Mouse (Mus musculus) granulocyte monocyte progenitor cell, adult 5-6 weeks (primary cell): ENCODE measurements around the gene Tent4a. TPM values are rescaled to one million over a fixed set of nuclear protein-coding genes. Genes with fewer than 3 reads are reported as not detected.

Experiments used
- ATAC-seq: replicated peaks from 2 replicates; pipeline ENCODE4 v1.8.0; 2016; ENCODE audit warnings: mild to moderate bottlenecking, moderate TSS enrichment, inconsistent platforms; ENCODE audit not compliant: poor library complexity, severe bottlenecking
- total RNA-seq, 2 experiments: library from RNA; stranded (forward) in 1 of 2; stranded (reverse) in 1 of 2; fragments of 200-712, 200-1000 nt in 1 of 2; fragments of >200 nt in 1 of 2; fragmentation: Nextera tagmentation in 1 of 2; gene quantifications; 2 replicates each; pipeline ENCODE4 v1.2.3; 2014 to 2017

Gene Tent4a
- total RNA-seq, 2 experiments from 2014 or later, result 9.0 to 11.4 TPM

DNA sequence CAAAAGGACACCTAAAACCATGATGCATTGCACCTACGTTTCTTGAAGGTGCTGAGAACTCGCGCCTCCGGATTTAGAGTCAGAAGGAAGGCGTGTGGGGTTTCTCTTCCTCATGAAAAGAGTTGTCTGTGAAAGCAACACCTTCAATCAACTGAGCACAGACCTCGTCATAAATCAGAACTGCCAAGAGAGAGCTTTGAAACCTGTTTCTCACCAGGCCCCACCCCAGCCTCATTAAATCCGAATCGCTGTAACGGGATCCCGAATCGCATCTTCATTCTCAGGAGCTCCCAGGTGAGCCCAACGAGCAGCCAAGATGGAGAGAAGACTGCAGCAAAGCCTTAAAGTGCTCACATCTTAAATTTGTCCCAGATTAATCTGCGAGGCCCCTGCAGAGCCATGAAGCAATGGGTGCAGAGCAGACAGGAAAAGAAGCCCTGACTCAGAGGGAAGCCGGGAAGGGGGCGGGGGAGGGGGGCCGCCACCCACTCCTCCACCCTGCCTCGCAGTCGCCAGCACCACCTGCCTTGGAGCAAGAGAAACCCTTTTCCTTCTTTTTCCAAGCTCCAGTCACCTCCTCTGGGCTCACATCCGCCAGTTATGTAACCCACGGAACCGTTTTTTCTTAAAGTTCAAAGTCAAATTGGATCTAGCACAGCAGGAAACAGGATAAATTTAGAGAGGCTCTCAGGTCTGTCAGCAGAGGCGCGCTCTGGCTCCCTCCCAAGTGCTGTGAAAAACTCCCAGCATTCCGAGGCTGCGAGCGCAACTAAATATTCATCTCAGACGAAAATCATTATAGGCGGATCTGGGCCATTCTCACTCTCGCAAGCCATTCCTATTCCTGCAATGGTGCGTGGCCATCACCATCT lies 52.5 kb downstream of the Tent4a start:
- ATAC-seq, result no peak

DNA sequence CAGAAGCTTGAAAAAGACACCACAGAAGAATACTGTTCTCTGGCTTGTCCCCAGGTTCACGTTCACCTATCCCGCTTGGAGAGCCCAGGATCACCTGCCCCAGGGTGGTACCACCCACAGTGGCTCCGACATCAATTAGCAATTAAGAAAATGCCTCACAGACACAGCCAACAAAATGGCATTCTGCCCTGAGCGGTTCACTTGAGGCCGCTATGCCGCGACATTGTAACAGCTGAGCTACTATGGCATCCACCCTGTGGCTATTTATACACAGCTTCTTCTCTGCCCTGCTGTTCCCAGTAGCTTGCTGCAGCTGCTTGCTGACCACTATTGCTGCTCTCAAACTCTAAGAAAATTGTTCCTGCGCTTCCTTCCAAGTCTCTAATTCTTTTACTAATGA lies 53.4 kb downstream of the Tent4a start:
- ATAC-seq, result no peak

DNA sequence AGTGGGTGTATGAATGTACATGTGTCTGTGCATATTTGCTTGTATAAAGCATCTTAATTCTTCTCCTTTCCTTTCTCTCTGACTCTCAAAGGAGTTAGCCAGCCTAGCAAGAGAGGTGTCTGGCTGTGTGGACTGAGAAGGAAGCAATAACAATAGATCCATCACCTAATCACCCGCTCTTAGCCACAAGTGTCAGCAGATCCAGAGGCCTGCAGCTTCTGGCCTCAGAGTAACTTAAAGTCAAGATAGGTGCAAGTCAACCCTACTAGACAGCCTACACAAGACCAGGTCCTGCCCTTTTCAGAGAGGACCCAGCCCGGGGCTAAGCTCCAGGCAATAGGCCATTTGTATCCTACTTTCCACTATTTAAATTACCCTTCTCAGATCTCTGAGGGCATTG lies 54.5 kb downstream of the Tent4a start:
- ATAC-seq, result no peak

DNA sequence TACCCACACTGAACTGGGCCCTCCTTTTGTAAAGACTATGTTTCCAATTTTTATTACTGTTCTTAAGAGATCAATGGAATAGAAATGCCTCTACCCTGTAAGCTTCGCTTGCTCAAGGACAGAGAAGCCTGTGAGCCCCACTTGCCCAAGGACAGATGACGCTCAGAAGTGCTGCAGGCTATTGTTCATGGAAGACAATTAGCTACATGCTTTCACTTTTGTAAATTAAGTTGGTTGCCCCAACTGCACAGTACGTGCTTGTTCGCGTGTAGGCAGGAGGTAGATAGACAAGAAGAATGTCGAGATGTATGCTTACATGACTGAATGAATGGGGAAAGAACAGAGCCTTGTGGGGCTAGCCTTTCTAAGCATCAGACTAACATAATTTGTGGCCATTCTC lies 55.7 kb downstream of the Tent4a start:
- no peak for ATAC-seq

DNA sequence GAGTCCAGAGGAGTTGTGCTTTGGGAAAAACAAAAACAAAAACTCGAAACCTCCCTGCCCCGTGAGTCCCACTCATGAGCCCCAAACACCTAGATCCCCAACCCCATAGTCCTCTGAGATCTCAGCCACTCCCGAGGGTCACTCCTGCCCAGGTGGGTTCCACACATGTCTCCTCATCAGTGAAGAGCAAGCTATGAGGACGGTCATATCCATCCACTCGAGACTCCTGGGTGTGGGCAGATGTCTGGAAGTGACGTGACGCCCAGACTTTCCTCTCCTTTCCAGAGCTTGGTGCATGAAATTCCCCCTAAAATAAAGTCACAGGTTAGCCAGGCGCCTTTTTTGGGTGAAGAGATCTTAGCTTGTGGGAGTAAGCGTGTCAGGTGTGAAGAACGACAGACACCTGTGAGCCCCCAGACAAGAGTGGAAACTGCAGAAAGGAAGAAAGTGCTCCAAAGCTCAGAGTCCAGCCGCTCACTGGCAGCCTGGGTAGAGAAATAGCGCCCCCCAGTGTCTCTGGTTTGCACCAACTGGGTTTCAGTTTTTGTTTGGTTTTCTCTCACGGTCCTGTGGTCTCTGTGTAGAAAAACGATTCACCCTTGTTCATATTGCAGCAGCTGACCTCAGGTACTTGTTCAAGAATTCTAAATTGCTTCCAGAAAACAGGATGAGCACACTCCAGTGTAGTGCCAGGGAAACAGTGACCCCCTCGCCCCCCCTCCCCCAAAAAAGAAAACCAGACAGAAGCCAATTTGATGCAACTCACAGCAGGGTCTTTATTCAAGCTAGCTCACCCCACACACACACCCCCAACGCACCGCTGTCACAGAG lies 73.6 kb downstream of the Tent4a start:
- no peak for ATAC-seq

DNA sequence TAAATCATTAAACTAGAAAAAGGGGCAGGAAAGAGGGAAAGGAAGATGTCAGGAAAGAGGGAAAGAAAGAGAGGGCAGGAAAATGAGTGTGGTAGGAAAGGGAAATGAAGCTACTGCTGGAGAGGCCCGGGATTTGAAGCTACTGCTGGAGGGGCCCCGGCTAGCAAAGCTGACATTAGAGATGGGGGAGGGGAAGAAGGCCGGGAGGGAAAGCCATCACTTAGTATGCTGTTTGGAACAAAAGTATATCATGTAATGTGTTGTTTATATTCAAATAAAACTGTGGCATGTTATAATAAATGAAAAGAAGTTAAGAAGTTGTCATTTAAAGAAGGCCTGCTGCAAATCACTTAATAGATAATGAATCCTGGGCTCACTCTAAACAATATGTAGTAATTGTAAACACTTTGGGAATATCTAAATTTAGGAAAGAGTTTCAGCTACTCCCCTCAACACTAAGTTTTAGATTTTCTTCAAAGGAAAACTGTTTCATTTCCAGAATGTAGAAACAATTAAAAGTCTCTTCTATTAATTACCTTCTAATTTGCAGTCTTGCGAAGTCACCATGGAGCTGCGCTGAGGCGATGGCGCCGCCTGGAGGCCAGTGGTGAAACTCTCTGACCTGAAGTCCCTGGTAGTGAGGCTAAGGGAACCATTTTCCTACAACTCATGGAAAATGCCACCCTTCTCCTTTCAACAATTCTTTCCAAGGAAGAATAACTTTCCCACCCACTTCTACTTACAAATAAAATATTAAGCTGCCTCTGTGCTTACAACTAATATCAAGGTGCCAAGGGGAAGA lies 74.6 kb downstream of the Tent4a start:
- peak; percentile 68 for ATAC-seq

DNA sequence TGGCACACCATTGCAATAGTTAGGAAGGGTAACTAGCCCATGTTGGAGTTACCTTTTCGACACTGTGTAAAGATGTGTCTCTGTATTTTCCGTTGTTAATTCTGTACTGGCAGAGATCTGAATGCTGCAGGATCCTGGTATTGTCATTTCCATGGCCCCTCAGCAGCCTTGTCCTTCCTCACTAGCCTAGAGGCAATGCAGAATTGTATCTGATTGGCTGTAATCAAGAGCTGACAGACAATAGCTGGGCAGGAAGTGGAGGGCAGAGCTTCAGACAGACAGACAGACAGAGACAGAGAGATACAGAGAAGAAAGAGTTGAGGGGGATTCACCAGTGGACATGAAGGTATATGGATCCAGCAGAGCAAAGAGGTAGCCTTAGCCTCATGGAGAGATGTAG lies 75.5 kb downstream of the Tent4a start:
- ATAC-seq, result no peak

DNA sequence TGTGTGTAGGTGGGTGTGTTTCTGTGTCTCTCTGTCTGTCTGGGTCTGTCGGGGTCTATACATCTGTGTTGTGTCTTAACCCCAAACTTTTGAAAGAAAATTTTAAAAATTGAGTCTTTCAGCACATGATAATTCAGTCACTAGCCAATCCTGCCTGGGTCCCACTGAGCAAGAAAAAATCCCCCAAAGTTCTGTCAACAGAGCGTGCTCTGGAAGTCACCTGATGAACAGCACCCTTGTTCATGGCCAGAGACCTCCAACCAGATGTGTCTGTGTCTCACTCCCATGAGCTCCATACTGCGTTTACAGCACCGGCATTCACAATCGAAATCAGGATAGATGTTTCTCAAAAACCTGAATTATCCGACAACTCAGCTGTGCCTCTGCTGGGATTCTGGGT lies 76.0 kb downstream of the Tent4a start:
- ATAC-seq, result no peak

DNA sequence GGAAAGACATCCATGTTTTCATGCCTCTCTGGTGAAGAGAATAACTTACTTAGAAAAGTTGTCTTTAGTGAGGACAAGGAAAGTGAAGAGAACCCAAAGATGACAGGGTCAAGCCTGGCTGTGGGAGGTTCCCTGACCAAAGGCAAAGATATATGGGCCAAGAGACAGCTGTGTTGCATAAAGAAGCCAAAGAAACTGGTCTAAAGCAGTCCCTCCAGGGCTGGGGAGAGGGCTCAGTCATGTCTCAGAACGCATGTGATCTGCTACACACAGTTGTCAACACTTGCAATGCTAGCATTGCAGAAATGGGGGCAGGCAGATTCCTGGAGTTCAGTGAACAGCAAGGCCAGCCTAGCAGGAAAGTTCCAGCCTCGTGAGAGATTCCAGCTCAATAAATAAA lies 77.3 kb downstream of the Tent4a start:
- no peak for ATAC-seq

DNA sequence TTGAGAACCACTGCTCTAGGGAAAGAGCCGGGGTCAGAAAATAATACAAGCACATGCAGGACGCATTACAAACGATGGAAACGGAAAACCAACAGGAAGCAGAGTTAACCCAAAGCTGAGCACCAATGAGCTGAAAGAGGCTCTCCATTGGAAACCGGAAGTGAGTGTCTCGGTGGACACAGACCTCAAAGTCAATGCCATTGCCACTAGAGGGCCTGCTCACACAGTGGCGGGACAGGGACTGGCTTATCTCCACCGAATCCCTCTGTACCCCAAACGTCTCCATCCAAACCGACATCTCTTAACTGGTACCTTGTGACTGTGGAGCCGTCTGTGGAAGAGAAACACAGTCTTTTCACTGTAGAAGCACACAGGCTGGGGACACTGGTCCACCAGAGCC lies 77.8 kb downstream of the Tent4a start:
- ATAC-seq, result peak; percentile 42

DNA sequence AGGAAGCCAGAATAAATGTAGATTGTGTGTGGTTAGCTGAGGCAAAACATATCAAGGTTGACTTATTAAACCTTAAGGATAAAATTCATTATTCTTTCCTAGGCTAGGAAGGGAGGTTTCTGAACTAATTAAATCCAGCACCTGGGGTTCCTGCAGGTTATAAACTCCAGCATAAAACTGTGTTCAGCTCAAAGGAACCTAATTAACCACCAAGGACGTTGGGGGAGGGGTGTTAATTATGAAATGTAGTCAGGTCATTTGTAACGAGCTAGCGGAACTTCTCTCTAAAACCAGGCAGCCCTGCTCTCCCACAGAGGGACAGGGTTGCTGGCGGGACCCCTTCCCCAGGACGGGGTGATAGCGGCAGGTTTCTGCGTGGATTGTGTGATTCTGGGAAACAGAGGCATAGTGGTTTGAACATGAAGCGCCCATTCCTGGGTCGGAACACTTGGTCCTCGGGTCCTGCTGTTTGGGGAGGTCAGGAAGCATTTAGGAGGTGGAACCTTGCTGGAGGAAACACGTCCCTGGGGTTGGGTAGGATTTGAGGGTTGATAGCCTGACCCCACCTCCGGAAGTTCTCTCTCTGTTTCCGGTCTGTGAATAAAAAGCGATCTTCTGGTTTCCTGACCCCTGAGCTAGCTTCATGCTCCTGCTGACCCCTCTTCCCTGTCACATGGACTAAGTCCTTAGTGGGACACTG lies 78.8 kb downstream of the Tent4a start:
- ATAC-seq, result no peak

Other genes starting within 250 kb of the Tent4a start
- gene Nsun2, start 871 bp downstream of the Tent4a start, total RNA-seq (2014; fragmentation: Nextera tagmentation), result 117 and 132 TPM in 2 replicates
- 217 and 233 TPM in 2 replicates for gene Nsun2, start 871 bp downstream of the Tent4a start, total RNA-seq (2017)
- gene Srd5a1, start 76.8 kb upstream of the Tent4a start, total RNA-seq (2014; fragmentation: Nextera tagmentation), result 3.7 and 4.6 TPM in 2 replicates
- gene Srd5a1, start 76.8 kb upstream of the Tent4a start, total RNA-seq (2017), result 2.7 and 4.6 TPM in 2 replicates
- gene Ube2ql1, start 205.3 kb upstream of the Tent4a start, total RNA-seq (2014; fragmentation: Nextera tagmentation), result not detected in 2 replicates
- not detected in 2 replicates for gene Ube2ql1, start 205.3 kb upstream of the Tent4a start, total RNA-seq (2017)